Mouse (Mus musculus): Measurements from ENCODE around the gene Taf5.

GRCm38 (mm10) chr19:47026513-47026912 is 41.0 kb upstream of the Taf5 start:
- TF ChIP-seq POLR2A (IDR thresholded peaks at IDR 0.05; ENCODE audit: insufficient read depth, low read depth, low read length): no peak
- no peak for TF ChIP-seq CTCF (IDR thresholded peaks at IDR 0.05)
- TF ChIP-seq EP300 (IDR thresholded peaks at IDR 0.05; ENCODE audit: insufficient read depth, low read depth, low read length): no peak
